Mouse (Mus musculus): ENCODE results near the gene Tldc2.

Tldc2 gene

DNA sequence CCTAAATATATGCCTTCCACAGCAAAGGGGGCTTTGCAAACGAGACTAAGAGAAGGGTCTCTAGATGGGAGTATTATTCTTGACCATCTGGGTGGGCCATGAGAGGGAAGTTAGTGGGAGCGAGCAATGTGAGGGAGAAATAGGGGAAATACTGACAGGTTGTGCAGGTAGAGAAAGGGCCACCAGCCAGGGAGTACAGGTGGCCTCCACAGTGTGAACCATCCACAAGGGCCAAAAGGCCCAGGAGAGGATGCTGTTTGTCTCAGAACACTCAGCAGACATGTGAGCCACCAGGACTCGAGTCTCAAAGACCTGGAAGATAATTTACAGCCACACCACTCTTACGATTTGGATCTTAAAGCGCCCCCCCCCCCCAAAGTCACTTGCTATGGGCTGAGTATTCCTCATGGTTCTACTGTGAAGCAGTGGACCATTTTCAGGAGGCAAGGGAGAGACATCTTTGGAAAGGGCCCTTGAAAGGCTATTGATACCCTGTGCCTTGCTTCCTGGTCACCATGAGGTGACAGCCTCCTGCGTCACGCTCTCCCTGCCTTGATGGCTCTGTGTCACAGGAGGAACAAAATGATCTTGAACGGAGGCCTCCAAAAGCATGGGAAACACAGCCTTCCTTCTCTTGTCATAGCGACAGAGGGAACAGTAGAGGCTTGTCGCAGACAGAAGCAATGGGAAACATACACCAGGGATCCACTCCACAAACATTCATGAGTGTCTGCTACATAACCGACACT, 26.1 kb upstream of the Tldc2 start:
- DNase-seq (ENCODE audit: low spot score), result no peak

DNA sequence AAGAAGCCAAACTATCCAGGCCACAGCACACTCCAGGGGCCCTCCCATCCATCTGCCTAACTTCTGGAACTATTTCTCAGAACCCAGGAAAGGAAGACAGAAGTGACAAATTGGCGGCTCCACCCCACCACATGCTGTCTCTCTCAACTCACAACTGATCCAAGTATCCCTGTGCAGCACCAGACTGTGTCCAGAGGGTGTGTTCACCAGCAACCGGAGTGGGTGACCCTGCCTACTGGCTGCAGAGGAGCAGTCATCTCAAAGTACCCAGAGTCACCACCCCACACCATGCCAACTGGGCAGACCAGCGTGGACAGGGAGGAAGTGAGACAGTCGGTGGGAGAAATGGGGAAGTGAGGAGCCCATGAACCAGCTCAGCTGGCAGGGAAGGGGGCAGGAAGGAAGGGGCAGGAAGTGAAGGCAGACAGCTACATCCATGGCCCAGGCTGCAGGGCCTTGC, 23.6 kb upstream of the Tldc2 start:
- DNase-seq (ENCODE audit: low spot score), result no peak

- no peak for DNase-seq (ENCODE audit: low spot score)
Measured at GRCm38 (mm10) chr2:157064136-157064535, 22.7 kb upstream of the Tldc2 start.

- DNase-seq (ENCODE audit: low spot score), result no peak
Measured at GRCm38 (mm10) chr2:157064978-157065878, 21.6 kb upstream of the Tldc2 start.

- no peak for DNase-seq (ENCODE audit: low spot score)
Measured at GRCm38 (mm10) chr2:157065879-157066226, 21.0 kb upstream of the Tldc2 start.

- no peak for DNase-seq (ENCODE audit: low spot score)
Measured at GRCm38 (mm10) chr2:157066731-157067430, 20.0 kb upstream of the Tldc2 start.

- DNase-seq (ENCODE audit: low spot score), result no peak
Measured at GRCm38 (mm10) chr2:157068701-157069354, 18.0 kb upstream of the Tldc2 start.

DNA sequence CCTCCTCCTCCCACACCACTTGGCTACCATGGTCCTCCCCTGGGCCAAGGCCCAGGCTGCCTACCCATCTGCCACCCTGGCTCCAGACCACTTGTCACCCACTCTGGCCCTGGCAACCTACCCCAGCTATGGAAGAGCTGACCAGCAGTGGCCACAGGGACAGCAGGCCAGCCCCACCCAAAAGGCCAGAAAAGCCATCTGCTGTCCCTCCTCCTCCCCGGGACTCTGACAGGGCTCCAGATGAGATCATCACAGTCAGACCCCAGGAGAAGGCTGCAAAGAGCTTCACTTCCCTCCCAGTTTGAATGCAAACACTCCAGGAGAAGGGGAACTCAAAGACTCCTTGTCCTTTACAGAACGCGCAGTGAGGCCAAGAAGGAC, 17.5 kb upstream of the Tldc2 start:
- no peak for DNase-seq (ENCODE audit: low spot score)

DNA sequence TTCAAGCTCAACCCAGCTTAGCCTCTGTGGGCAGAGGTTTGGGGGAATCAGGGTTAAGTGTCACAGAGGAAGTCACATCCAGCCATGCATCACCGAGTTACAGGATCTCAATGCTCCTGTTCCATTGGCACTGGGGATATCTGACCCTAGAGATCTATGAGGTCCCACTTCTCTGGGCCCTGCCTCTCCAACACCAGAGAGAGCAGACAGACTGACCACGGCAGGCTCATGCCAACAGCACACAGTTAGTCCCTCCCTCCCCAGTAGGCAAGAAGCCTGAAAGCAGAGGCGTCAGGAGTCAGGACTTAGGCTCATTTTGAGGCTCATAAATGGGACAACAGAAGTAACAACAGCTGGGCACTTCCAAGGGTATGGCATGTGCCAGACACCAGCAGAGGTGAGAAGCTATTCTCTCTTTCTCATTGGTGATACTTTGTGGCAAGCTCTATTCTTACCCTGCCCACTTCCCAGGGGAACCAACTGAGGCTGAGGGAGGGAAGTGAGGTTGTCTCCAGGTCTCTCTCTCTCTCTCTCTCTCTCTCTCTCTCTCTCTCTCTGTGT, 17.0 kb upstream of the Tldc2 start:
- no peak for DNase-seq (ENCODE audit: low spot score)

- no peak for DNase-seq (ENCODE audit: low spot score)
Measured at GRCm38 (mm10) chr2:157070365-157070764, 16.5 kb upstream of the Tldc2 start.

DNA sequence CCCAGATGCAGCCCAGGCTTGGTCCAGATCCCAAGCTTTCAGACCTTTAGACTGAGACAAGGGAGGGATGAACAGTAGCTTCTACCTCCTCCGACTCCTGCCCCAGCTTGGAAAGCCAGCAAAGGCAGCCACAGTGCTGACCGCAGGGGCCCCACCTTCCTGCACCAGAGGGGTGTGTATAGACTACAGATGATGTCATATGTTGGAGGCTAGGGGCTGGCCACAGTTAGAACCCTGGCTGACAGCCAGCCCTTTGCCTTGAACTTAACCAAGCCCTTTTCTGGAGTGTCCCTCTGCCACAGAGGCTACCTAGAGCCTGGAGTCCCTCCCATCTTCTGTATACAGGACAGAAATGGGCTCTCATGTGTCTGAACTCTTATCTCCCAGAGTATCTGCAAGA, 15.3 kb upstream of the Tldc2 start:
- peak; percentile 60 for DNase-seq (ENCODE audit: low spot score)

DNA sequence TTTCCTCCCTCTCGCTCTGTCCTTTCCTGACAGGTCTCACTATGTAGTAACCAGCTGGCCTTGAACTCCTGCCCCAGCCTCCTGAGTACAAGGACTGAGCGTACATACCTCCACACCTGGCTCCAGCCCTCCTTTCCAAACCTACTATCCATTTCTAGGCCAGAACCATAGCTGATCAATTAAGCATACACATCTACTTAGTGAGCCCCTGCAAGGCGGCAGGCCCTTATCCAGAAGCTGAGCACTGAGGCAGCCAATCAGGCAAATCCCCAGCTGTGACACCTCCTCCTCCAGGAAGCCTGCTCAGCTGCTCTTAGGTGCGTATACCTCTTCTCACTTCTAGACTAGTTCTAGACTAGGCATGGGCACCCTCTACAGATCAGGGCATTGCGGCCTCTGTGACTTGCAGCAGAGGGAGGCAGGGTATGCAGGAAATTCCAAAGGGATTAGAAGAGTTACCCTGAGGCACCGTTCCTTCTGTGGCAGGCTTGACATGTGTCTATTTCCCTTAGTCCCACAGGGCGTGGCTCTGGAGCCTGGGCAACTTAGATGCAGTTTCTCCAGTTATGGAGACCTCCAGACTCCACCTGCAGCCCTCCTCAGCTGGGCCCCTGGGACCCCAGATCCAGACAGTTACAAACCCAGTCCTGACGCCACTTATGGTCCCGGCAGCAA, 14.4 kb upstream of the Tldc2 start:
- no peak for DNase-seq (ENCODE audit: low spot score)

DNA sequence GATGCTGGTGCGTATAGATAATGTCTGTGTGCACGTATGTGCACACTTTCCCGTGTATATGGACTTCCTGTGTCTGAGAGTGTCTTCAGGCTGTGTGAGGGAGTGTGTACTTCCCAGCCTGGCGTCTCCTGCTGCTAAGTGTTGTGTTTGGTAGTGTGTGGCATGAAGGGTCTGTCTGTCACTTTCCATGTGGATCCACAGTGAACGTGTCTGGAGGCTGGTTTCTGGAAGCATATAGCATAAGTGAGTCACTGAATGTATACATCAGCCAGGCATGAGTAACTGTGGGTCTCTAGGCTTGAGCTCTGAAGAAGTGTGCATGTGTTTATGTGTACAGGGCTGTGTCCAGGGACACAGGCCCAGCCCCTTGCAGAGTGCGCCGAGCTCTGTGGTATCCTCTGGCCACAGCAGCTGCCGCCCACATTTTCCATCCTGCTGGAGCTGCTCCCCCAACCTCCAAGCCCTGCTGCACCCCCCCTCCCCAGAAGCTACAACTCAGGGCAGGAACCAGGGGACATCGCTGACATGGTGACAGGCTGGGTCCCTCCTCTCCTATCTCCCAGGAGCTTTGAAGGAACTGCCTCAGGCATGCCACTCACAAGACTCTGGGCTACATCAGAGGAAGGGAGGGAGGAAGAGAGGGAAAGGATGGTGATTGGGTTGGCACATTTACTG, 13.3 kb upstream of the Tldc2 start:
- DNase-seq (ENCODE audit: low spot score), result no peak

DNA sequence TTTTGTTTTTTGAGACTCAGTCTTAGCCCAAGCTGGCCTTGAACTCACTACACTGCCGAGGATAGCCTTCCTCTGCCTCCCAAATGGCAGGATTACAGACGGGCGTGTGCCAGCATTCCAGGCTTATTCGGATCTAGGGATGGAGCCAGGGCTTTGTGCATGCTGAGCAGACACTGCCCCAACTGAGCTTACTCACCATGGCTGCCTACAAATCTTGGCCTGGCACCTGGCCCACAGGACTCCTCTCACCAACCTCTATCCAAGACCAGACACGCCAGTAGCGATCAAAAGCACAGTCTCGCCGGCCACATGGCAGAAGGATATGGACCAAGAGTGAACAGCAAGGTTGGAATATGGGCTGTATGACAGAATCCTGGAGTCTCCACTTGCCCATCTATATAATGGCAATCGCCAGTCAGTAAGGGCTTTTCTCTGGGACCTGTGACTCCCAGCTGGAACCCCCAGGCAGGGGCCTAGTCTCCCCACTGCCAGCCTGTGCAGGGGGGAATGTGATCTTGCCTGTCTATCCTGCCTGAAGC, 12.6 kb upstream of the Tldc2 start:
- no peak for DNase-seq (ENCODE audit: low spot score)

DNA sequence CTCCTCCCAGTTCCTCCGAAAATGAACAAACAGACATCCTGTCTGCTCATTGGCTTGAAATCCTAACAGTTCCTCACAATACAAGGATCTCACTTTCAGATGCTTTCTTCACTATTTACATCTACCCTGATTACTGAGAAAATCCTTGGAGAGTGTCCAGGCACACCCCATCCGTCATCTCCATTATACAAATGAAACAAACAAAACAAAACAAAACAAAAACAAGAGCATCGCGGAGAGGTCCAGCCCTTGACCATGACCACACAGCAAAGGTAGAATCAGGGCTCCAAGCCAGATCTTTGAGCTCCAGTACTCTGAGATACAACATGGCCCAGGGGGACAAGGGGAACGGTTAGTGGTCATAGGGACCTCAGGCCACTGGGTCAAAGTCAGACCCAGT, 12.1 kb upstream of the Tldc2 start:
- no peak for DNase-seq (ENCODE audit: low spot score)

DNA sequence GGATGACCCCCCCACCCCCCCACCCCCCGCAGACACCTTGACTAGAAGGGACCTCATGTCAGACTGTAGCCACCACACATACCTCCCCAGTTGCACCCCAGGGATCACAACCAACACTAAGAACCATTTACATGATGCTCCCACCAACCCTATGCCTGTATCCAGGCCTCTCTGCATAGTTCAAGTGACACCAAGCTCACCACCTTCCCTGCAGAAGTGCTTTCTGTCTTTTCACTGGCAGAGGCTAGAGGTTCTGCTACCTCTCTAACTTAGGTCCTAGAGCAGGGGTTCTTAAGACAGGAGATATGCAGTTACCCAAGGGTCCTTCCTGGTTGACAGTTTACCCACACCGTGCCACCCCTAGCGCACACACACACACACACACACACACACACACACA, 11.6 kb upstream of the Tldc2 start:
- DNase-seq (ENCODE audit: low spot score), result no peak

GRCm38 (mm10) chr2:157075685-157076084, 11.2 kb upstream of the Tldc2 start:
- no peak for DNase-seq (ENCODE audit: low spot score)

DNA sequence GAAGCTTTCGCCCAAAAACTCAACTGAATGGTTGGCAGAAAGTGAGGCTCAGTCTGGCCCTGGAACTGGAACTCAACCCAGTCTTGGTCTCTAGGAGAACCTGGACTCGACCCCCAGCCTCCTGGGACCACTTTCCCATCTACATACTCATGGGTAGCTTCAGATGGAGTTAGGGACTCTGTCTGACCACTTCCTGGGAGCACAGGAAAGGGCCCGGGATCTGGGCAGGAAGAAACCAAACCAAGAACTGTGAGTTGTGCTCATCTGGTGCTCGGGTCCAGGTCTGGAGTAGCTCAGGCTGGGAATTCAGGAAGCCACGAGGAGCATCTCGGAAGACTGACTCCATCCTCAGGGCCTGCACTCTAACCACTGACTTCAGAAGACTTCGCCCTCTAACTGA, 10.3 kb upstream of the Tldc2 start:
- DNase-seq (ENCODE audit: low spot score), result no peak

GRCm38 (mm10) chr2:157077160-157077559, 9.7 kb upstream of the Tldc2 start:
- DNase-seq (ENCODE audit: low spot score), result no peak

DNA sequence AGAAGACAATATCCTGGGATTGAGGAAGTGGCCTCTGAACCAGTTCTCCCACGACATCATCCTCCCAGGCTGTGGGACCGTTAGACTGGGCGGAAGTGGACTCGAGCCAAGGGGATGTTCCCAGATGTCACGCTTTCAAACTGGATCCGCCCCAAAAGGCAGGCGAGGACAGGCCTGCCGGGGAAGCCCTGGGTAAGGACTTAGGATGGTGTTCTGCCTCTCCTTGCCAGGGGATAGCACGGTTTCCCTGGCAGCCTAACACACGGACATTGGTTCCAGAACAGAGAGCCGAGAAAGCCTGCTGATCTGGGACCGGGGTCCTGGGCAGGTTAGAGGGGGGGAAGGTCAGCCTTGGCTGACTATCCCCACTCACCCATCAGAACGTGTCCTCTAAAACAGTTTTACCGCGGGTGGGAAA, 9.2 kb upstream of the Tldc2 start:
- peak; percentile 69 for DNase-seq (ENCODE audit: low spot score)
